Mouse (Mus musculus) heart, adult 2 months (tissue): ENCODE data around the gene Glis3.

ENCODE experiments used
- CTCF ChIP-seq: fragments of 200-600 bp; IDR thresholded peaks from 2 replicates; pipeline ENCODE4 v1.8.1; 2022; ENCODE audit warnings: antibody characterized with exemption, mild to moderate bottlenecking, moderate library complexity
- EP300 ChIP-seq: fragments of 200-500 bp; IDR thresholded peaks from 2 replicates; pipeline ENCODE4 v1.6.1; 2011; ENCODE audit warnings: low read depth, low read length, control low read depth; ENCODE audit not compliant: insufficient read depth

- TF ChIP-seq CTCF: no peak
- no peak for TF ChIP-seq EP300
These were observed 284.9 kb downstream of the Glis3 start for GRCm38 (mm10) chr19:28394826-28395583.
